Mouse (Mus musculus) neural tube, embryonic 12.5 days (tissue): ENCODE data around the gene Thsd7a. TPM values are rescaled to one million over a fixed set of nuclear protein-coding genes. Genes with fewer than 3 reads are reported as not detected.

Experiments
- ATAC-seq: fragments of 200-750 bp; cut with Nextera tagmentation; 2 replicates; pipeline ENCODE4 v1.8.0; 2017; ENCODE audit warnings: low read depth, mild to moderate bottlenecking, moderate TSS enrichment, moderate library complexity; ENCODE audit not compliant: low FRiP score
- H3K27ac ChIP-seq: fragments of 300-500 bp; sonication (generic); 2 replicates; pipeline ENCODE4 v1.5.1; 2016
- H3K27me3 ChIP-seq: fragments of 300-500 bp; sonication (generic); replicated peaks from 2 replicates; pipeline ENCODE4 v1.6.1; 2016; ENCODE audit warnings: mild to moderate bottlenecking
- H3K36me3 ChIP-seq: fragments of 300-500 bp; sonication (generic); 2 replicates; pipeline ENCODE4 v1.6.1; 2016; ENCODE audit warnings: mild to moderate bottlenecking
- H3K4me1 ChIP-seq: fragments of 300-500 bp; sonication (generic); 2 replicates; pipeline ENCODE4 v1.6.1; 2016
- H3K4me2 ChIP-seq: fragments of 300-500 bp; sonication (generic); replicated peaks from 2 replicates; pipeline ENCODE4 v1.6.1; 2016; ENCODE audit warnings: mild to moderate bottlenecking
- H3K4me3 ChIP-seq: fragments of 300-500 bp; sonication (generic); 2 replicates; pipeline ENCODE4 v1.5.1; 2016
- H3K9ac ChIP-seq: fragments of 300-500 bp; sonication (generic); 2 replicates; pipeline ENCODE4 v1.6.1; 2016; ENCODE audit warnings: mild to moderate bottlenecking
- H3K9me3 ChIP-seq: fragments of 300-500 bp; sonication (generic); 2 replicates; pipeline ENCODE4 v1.6.1; 2016; ENCODE audit warnings: mild to moderate bottlenecking
- WGBS: fragments of 180-500 bp; shearing (Covaris S2); methylation state at CpG from one replicate; pipeline ENCODE4 v1.1.7; 2016; 5-methylcytosine and 5-hydroxymethylcytosine counted together
- polyA plus RNA-seq: library from polyadenylated mRNA; unstranded; fragments of >200 nt; fragmentation: Nextera tagmentation; extraction: Ambion mirVana; gene quantifications from 2 replicates; pipeline ENCODE4 v1.2.1, GENCODE M21; 2016

The Thsd7a gene
- polyA plus RNA-seq, 1 experiment from 2014 or later = 34.6 TPM

DNA sequence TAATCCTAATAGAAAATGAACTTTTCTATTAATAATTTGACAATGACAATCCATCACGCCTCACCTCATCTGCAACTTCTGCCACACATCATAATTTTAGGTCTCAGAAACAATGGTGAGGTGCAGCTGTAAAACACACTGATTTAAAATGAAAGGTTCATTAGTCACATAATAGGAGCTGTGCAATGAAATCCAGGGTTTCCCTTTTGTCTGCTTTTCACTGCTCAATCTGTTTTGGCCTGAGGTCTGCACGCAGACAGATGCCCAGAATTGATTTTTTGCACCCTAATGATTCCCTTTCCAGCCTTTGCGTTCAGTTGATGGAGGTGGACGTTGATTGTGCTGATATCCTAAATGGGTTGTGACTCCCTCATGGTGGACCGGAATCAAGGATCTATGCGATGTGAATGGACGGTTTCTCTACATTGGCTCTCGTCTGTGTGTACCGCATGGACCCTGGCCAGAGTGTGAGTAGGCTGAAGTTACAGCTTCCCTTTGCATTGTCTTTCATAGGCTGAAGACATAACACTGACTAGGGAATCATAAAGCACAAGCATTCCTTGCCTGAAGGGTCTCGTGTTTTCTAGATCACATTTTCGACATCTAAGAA lies 120.5 kb downstream of the Thsd7a start:
- no peaks in the 10 kb centered on the region for H3K36me3 ChIP-seq
- peak; percentile 56; the same call in 1 of the 2 replicates for ATAC-seq
- no peaks in the 10 kb centered on the region for H3K9me3 ChIP-seq
- whole genome bisulfite sequencing = 69% methylated on average over 11 of the region's 11 CpGs
- H3K27ac ChIP-seq = no peak overlapping the region
- H3K4me3 ChIP-seq = no peak overlapping the region
- no peak overlapping the region for H3K4me2 ChIP-seq
- H3K4me1 ChIP-seq = no peaks in the 10 kb centered on the region
- no peaks in the 10 kb centered on the region for H3K27me3 ChIP-seq
- H3K9ac ChIP-seq = no peak overlapping the region

DNA sequence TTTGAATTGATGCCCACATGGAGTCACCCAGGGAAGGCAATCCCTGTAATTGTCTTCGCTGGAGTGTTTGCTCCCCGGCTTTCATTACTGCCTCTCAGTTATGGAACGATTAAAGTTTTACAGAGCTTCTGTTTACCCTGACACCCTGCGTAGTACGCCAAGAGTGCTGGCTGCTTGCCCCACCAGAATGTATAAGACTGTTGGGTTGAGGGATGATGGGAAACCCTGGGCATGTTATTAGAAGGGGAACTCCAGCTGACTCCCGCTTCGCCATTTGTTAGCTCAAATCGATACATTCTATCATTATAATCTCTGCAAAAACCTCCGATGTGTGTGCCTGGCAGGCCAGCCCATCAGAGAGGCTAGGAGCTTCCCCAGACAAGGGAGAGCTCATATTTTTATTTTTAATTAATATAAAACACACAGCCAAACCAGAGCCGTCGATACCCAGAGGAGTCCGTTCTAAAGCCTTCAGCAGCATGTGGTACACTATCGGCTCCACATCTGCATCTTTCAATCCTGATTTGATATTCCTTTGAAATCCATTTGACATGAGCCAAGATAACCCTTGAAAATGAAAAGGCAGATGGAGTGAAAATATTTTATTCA lies 142.5 kb downstream of the Thsd7a start:
- ATAC-seq = no peak
- Histone ChIP-seq H3K4me2 (no peak overlapping the region), H3K4me1 (no peaks in the 10 kb centered on the region), H3K9me3 (no peaks in the 10 kb centered on the region), H3K9ac (no peak overlapping the region), H3K4me3 (no peak overlapping the region), H3K36me3 (no peaks in the 10 kb centered on the region), H3K27me3 (no peaks in the 10 kb centered on the region), H3K27ac (no peak overlapping the region)
- WGBS = 82% methylated on average over 13 of the region's 13 CpGs

DNA sequence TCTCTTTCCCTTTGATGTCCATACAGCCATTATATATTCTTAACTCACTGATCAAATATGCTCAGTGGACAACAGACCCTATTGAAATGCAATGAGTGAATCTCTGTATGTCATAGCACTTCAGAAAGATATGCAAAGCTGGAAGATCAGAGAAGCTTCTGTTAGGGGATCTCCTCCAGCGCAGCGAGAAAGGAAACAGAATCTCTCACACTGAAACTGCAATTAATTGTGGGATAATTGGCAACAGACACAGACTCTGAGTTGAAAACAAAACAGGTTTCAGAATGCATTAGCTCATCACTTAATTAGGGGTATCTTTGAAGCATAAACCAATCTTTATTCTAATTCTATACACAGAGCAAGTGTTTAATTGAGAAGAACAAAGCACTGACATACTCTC lies 146.3 kb downstream of the Thsd7a start:
- no peaks in the 10 kb centered on the region for H3K4me1 ChIP-seq
- 72% methylated on average over 2 of the region's 2 CpGs for WGBS
- H3K27ac ChIP-seq = no peak overlapping the region

GRCm38 (mm10) chr6:12602161-12602560 lies 147.0 kb downstream of the Thsd7a start:
- H3K27me3 ChIP-seq = no peaks in the 10 kb centered on the region
- WGBS = 92% methylated on average over 4 of the region's 4 CpGs
- no peaks in the 10 kb centered on the region for H3K9me3 ChIP-seq
- no peak overlapping the region for H3K4me2 ChIP-seq
- no peaks in the 10 kb centered on the region for H3K4me1 ChIP-seq
- no peak overlapping the region for H3K9ac ChIP-seq
- ATAC-seq = no peak
- no peak overlapping the region for H3K27ac ChIP-seq
- H3K4me3 ChIP-seq = no peak overlapping the region
- no peaks in the 10 kb centered on the region for H3K36me3 ChIP-seq

More for the DNA sequence above, 146.3 kb downstream of the Thsd7a start:
- Histone ChIP-seq H3K4me3 (no peak overlapping the region), H3K9me3 (no peaks in the 10 kb centered on the region), H3K9ac (no peak overlapping the region), H3K27me3 (no peaks in the 10 kb centered on the region), H3K36me3 (no peaks in the 10 kb centered on the region), H3K4me2 (no peak overlapping the region)
- ATAC-seq = no peak

GRCm38 (mm10) chr6:12584456-12584855 lies 164.8 kb downstream of the Thsd7a start:
- Histone ChIP-seq H3K4me1 (no peaks in the 10 kb centered on the region), H3K9ac (no peak overlapping the region), H3K27ac (no peak overlapping the region), H3K36me3 (no peaks in the 10 kb centered on the region), H3K4me3 (no peak overlapping the region), H3K9me3 (no peaks in the 10 kb centered on the region), H3K27me3 (no peaks in the 10 kb centered on the region), H3K4me2 (no peak overlapping the region)
- 85% methylated on average over 4 of the region's 4 CpGs for WGBS
- no peak for ATAC-seq

DNA sequence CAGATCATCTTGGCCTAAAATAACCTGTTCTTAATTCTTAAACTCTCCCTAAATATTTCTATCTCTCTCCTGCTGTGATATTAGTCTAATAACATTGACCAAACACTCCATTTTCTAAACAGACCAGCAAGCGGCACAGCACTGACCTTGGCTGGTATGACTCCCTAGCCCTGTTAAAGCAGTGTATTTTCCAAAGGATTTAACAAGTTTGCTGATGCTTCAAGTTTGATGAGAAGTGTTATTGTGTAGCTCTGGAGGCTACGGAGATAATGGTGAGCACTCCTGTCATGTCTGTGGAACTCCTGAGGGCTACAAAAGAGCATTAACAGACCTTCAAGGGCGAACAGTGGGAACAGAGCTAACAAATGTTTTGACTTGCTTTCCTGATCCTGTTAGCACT lies 168.1 kb downstream of the Thsd7a start:
- H3K4me2 ChIP-seq = no peak overlapping the region
- no peaks in the 10 kb centered on the region for H3K27me3 ChIP-seq
- H3K9me3 ChIP-seq = no peaks in the 10 kb centered on the region
- no peaks in the 10 kb centered on the region for H3K36me3 ChIP-seq
- no peak for ATAC-seq
- 62% methylated on average over 3 of the region's 3 CpGs for WGBS
- H3K4me1 ChIP-seq = no peaks in the 10 kb centered on the region
- H3K4me3 ChIP-seq = no peak overlapping the region
- H3K27ac ChIP-seq = no peak overlapping the region
- H3K9ac ChIP-seq = no peak overlapping the region

GRCm38 (mm10) chr6:12575619-12576216 lies 173.5 kb downstream of the Thsd7a start:
- Histone ChIP-seq H3K27ac (no peak overlapping the region), H3K36me3 (no peaks in the 10 kb centered on the region), H3K4me3 (no peak overlapping the region), H3K4me1 (no peaks in the 10 kb centered on the region), H3K9ac (no peak overlapping the region), H3K4me2 (no peak overlapping the region), H3K9me3 (no peaks in the 10 kb centered on the region), H3K27me3 (no peaks in the 10 kb centered on the region)
- WGBS = 71% methylated on average over 6 of the region's 6 CpGs
- 0 out of 2 replicates have a peak, but pooled peaks have one; percentile 25 for ATAC-seq

DNA sequence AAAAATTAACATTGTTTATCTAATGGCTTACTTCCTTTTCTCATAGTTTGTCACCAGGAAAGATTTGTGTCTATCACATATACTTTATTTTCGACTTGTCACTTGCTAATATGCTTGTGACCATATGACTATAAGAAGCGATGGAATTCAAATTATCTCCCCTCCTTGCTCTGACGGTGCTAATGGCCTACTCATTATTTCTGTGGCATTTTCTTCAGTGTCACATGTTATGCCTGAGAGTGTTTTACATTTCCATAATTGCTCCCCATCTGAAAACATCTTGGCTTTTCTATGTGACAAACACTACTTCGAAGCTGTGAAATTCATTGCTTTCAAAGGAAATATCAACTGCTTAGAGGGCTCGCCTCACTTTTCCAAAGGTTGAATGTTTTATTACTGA lies 177.0 kb downstream of the Thsd7a start:
- Histone ChIP-seq H3K27ac (no peak overlapping the region), H3K27me3 (no peaks in the 10 kb centered on the region), H3K9me3 (no peaks in the 10 kb centered on the region), H3K4me1 (no peaks in the 10 kb centered on the region), H3K36me3 (no peaks in the 10 kb centered on the region), H3K4me2 (no peak overlapping the region), H3K9ac (no peak overlapping the region), H3K4me3 (no peak overlapping the region)
- 74% methylated on average over 5 of the region's 5 CpGs for WGBS
- no peak for ATAC-seq

GRCm38 (mm10) chr6:12565136-12565535 lies 184.1 kb downstream of the Thsd7a start:
- Histone ChIP-seq H3K27ac (no peak overlapping the region), H3K4me2 (no peak overlapping the region), H3K9me3 (no peaks in the 10 kb centered on the region), H3K4me3 (no peak overlapping the region), H3K4me1 (no peaks in the 10 kb centered on the region), H3K9ac (no peak overlapping the region), H3K27me3 (no peaks in the 10 kb centered on the region), H3K36me3 (no peaks in the 10 kb centered on the region)
- 80% methylated on average over 4 of the region's 4 CpGs for WGBS
- ATAC-seq = no peak

DNA sequence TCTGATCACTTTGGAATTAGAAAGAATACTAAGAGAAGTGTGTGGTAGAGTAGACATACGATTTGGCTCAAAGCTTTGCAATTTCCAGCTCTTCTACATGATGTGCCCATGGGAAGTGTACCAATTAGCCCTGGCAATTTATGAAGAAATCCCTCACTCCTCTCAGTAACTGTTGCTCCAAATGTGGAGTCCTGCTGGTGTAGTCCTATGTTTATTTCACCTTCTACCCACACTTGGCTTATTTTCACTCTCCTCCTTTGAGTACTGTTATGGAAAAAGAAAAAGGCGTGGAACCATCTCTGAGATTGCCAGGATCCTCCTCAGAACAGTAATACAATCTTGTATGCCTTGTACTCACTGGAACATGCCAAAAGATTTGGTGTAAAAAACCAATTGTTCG lies 186.9 kb downstream of the Thsd7a start:
- WGBS = 88% methylated on average over 3 of the region's 3 CpGs
- Histone ChIP-seq H3K4me1 (no peaks in the 10 kb centered on the region), H3K4me3 (no peak overlapping the region), H3K27ac (no peak overlapping the region), H3K36me3 (no peaks in the 10 kb centered on the region), H3K9me3 (no peaks in the 10 kb centered on the region), H3K27me3 (no peaks in the 10 kb centered on the region), H3K4me2 (no peak overlapping the region), H3K9ac (no peak overlapping the region)
- no peak for ATAC-seq

- no peak overlapping the region for H3K27ac ChIP-seq
- WGBS = 95% methylated on average over 2 of the region's 2 CpGs
- no peak overlapping the region for H3K9ac ChIP-seq
- no peak overlapping the region for H3K4me3 ChIP-seq
- H3K36me3 ChIP-seq = no peaks in the 10 kb centered on the region
- H3K9me3 ChIP-seq = no peaks in the 10 kb centered on the region
- H3K4me2 ChIP-seq = no peak overlapping the region
- H3K27me3 ChIP-seq = no peaks in the 10 kb centered on the region
- ATAC-seq = no peak
- H3K4me1 ChIP-seq = no peaks in the 10 kb centered on the region
Observed at GRCm38 (mm10) chr6:12560500-12560899, 188.7 kb downstream of the Thsd7a start.

- WGBS = 84% methylated on average over 32 of the region's 32 CpGs
- H3K36me3 ChIP-seq = peaks cover 3% of the 10 kb centered on the region; the same call in 1 of the 2 replicates
- H3K9me3 ChIP-seq = no peaks in the 10 kb centered on the region
- H3K4me3 ChIP-seq = no peak overlapping the region
- H3K27ac ChIP-seq = no peak overlapping the region
- H3K27me3 ChIP-seq = no peaks in the 10 kb centered on the region
- ATAC-seq = no peak
- no peak overlapping the region for H3K9ac ChIP-seq
- H3K4me1 ChIP-seq = no peaks in the 10 kb centered on the region
- no peak overlapping the region for H3K4me2 ChIP-seq
Observed at GRCm38 (mm10) chr6:12555114-12556099, 193.8 kb downstream of the Thsd7a start.
